Mouse (Mus musculus) lung, postnatal 0 days (tissue): ENCODE results near the gene Ctcf. TPM values are rescaled to one million over a fixed set of nuclear protein-coding genes. Genes with fewer than 3 reads are reported as not detected.

Experiments used
- ATAC-seq: fragments of 200-750 bp; cut with Nextera tagmentation; 2 replicates; pipeline ENCODE4 v1.8.0; 2017; ENCODE audit warnings: moderate library complexity
- DNase-seq: peaks from one replicate; pipeline ENCODE4 v3.0.0-alpha.2; 2016; ENCODE audit warnings: low spot score
- H3K27ac ChIP-seq: fragments of 300-500 bp; sonication (generic); 2 replicates; pipeline ENCODE4 v1.5.1; 2014; ENCODE audit warnings: antibody characterized with exemption, mild to moderate bottlenecking, low read length, mixed read lengths
- H3K27me3 ChIP-seq: fragments of 300-500 bp; sonication (generic); replicated peaks from 2 replicates; pipeline ENCODE4 v1.6.1; 2014; ENCODE audit warnings: low read length, mixed read lengths; ENCODE audit not compliant: insufficient read depth
- H3K36me3 ChIP-seq: fragments of 300-500 bp; sonication (generic); 2 replicates; pipeline ENCODE4 v1.6.1; 2014; ENCODE audit warnings: low read length, mixed read lengths; ENCODE audit not compliant: insufficient read depth
- H3K4me1 ChIP-seq: fragments of 300-500 bp; sonication (generic); 2 replicates; pipeline ENCODE4 v1.6.1; 2014; ENCODE audit warnings: antibody characterized with exemption, low read depth, low read length, mixed read lengths; ENCODE audit not compliant: insufficient read depth
- H3K4me2 ChIP-seq: fragments of 300-500 bp; sonication (generic); replicated peaks from 2 replicates; pipeline ENCODE4 v1.6.1; 2014; ENCODE audit warnings: low read depth, mild to moderate bottlenecking, low read length, moderate library complexity, mixed read lengths
- H3K4me3 ChIP-seq: fragments of 300-500 bp; sonication (generic); 2 replicates; pipeline ENCODE4 v1.5.1; 2014; ENCODE audit warnings: low read depth, low read length
- H3K9ac ChIP-seq: fragments of 300-500 bp; sonication (generic); replicated peaks from 2 replicates; pipeline ENCODE4 v1.6.1; 2014; ENCODE audit warnings: low read depth, mild to moderate bottlenecking
- H3K9me3 ChIP-seq: fragments of 300-500 bp; sonication (generic); 2 replicates; pipeline ENCODE4 v1.6.1; 2016; ENCODE audit warnings: low read length, mixed read lengths
- CTCF ChIP-seq: IDR thresholded peaks from 2 replicates; pipeline ENCODE4 v1.5.1; 2016; ENCODE audit warnings: antibody characterized with exemption, mild to moderate bottlenecking
- EP300 ChIP-seq: IDR thresholded peaks from 2 replicates; pipeline ENCODE4 v1.6.1; 2016; ENCODE audit warnings: antibody characterized with exemption, mild to moderate bottlenecking, control low read depth
- WGBS: fragments of 180-500 bp; shearing (Covaris S2); extraction: QIAGEN DNeasy Blood & Tissue Kit; methylation state at CpG from one replicate; pipeline ENCODE4 v1.1.7; 2014; 5-methylcytosine and 5-hydroxymethylcytosine counted together
- polyA plus RNA-seq: library from polyadenylated mRNA; unstranded; fragments of >200 nt; fragmentation: Nextera tagmentation; extraction: Ambion mirVana; gene quantifications from 2 replicates; pipeline ENCODE4 v1.2.1, GENCODE M21; 2015

Gene Ctcf
- polyA plus RNA-seq, 1 experiment from 2014 or later, result 73.6 TPM

DNA sequence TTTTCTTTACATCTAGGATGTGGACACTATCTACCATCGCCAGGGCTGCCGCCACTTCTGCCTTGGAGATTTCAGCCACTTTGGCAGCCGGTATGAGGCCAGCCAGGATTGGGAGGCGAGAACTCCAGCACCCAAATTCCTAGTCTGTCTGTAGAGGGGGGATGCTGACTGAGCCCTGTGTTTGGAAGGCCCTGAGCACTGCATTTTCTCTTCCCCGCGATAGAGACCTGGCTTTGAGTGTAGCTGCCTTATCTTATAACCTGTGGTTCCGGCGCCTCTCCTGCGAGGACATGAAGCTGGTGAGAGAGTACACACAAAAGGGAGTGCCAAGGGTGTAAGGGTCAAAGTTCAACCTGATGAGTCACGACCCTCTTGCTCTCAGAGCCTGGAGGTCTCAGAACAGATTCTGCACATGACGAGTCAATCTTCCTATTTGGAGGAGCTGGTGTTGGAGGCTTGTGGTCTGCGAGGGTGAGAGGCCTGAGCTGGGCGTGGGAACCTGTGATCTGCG is 51.9 kb downstream of the Ctcf start:
- TF ChIP-seq EP300, result no peak
- no peak for TF ChIP-seq CTCF
- no peak overlapping the region for H3K9ac ChIP-seq
- H3K9me3 ChIP-seq, result no peaks in the 10 kb centered on the region
- H3K4me1 ChIP-seq, result no peaks in the 10 kb centered on the region
- H3K27me3 ChIP-seq, result no peaks in the 10 kb centered on the region
- no peak for ATAC-seq
- H3K4me2 ChIP-seq, result no peak overlapping the region
- H3K36me3 ChIP-seq, result no peaks in the 10 kb centered on the region
- no peak overlapping the region for H3K27ac ChIP-seq
- no peak for DNase-seq
- no peak overlapping the region for H3K4me3 ChIP-seq
- WGBS, result 52% methylated on average over 14 of the region's 14 CpGs

DNA sequence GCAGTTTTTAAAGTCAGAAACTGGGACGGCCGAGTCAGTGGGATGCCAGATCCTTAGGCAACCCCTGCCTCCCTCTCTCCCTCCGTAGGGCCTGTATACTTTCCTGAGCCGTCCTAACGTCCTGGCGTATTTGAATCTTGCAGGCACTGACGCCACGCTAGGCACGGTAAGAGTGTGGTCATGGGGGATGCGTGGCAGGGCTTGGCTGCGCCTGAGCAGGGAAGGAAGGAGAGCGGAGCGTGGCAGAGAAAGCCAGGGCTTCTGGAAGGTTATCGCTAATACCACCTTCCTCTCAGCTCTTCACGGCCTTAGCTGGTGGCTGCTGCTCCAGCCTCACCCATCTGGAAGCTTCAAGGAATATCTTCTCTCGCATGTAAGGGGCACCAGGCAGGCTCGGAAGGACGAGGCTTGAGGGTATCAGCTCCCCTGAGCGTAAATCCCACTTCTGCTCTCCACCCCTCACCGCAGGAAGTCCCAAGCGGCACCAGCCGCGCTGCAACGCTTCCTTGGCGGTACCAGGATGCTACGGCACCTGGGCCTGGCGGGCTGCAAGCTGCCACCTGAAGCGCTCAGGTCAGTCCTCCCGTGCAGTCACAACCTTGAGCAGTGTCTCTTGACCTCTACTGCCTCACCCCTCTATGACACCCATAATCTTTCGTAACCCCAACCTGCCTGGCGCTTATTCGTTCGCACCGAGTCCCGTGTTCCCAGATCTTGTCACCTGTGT is 53.1 kb downstream of the Ctcf start:
- no peak for ATAC-seq
- H3K27ac ChIP-seq, result no peak overlapping the region
- no peaks in the 10 kb centered on the region for H3K9me3 ChIP-seq
- no peak overlapping the region for H3K9ac ChIP-seq
- H3K4me2 ChIP-seq, result no peak overlapping the region
- no peaks in the 10 kb centered on the region for H3K27me3 ChIP-seq
- H3K4me1 ChIP-seq, result peaks cover 6% of the 10 kb centered on the region; the same call in 1 of the 2 replicates
- no peaks in the 10 kb centered on the region for H3K36me3 ChIP-seq
- WGBS, result 63% methylated on average over 35 of the region's 35 CpGs
- DNase-seq, result no peak
- TF ChIP-seq CTCF, result no peak
- TF ChIP-seq EP300, result no peak
- no peak overlapping the region for H3K4me3 ChIP-seq

GRCm38 (mm10) chr8:105689983-105690360 is 53.6 kb downstream of the Ctcf start:
- no peaks in the 10 kb centered on the region for H3K9me3 ChIP-seq
- H3K4me2 ChIP-seq, result no peak overlapping the region
- no peak for DNase-seq
- TF ChIP-seq EP300 (no peak), CTCF (no peak)
- no peak overlapping the region for H3K9ac ChIP-seq
- ATAC-seq, result no peak
- no peaks in the 10 kb centered on the region for H3K36me3 ChIP-seq
- peaks cover 6% of the 10 kb centered on the region; the same call in 1 of the 2 replicates for H3K4me1 ChIP-seq
- WGBS, result 88% methylated on average over 9 of the region's 9 CpGs
- no peaks in the 10 kb centered on the region for H3K27me3 ChIP-seq
- H3K4me3 ChIP-seq, result no peak overlapping the region
- no peak overlapping the region for H3K27ac ChIP-seq

DNA sequence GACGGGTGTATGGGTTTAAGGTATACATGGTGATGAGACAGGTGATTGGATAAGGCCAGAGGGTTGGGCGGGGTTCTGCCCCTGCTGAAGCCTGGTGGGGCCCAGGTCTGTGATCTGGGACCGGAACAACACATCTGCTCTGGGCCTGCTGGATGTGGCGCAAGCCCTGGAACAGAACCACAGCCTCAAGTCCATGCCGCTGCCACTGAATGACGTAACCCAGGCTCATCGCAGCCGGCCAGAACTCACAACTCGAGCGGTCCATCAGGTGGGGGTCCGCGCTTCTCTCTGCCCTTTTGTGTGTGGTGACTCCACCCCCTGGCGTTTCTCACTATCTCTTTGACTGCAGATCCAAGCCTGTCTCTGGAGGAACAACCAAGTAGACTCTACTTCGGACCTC is 54.6 kb downstream of the Ctcf start:
- peaks cover 6% of the 10 kb centered on the region; the same call in 1 of the 2 replicates for H3K4me1 ChIP-seq
- H3K4me3 ChIP-seq, result no peak overlapping the region
- no peak overlapping the region for H3K9ac ChIP-seq
- WGBS, result 75% methylated on average over 12 of the region's 14 CpGs
- H3K27me3 ChIP-seq, result no peaks in the 10 kb centered on the region
- ATAC-seq (no peak), DNase-seq (no peak)
- H3K36me3 ChIP-seq, result no peaks in the 10 kb centered on the region
- TF ChIP-seq CTCF (no peak), EP300 (no peak)
- no peaks in the 10 kb centered on the region for H3K9me3 ChIP-seq
- H3K27ac ChIP-seq, result no peak overlapping the region
- no peak overlapping the region for H3K4me2 ChIP-seq

- H3K27me3 ChIP-seq, result no peaks in the 10 kb centered on the region
These were observed 56.2 kb downstream of the Ctcf start for GRCm38 (mm10) chr8:105692449-105693182.

GRCm38 (mm10) chr8:105693648-105694047 is 57.3 kb downstream of the Ctcf start:
- Histone ChIP-seq H3K4me2 (peak overlapping the region; percentile 85), H3K27ac (no peak overlapping the region), H3K4me1 (peaks cover 6% of the 10 kb centered on the region; the same call in 1 of the 2 replicates), H3K27me3 (no peaks in the 10 kb centered on the region), H3K36me3 (peaks cover 6% of the 10 kb centered on the region; the same call in 1 of the 2 replicates), H3K9me3 (no peaks in the 10 kb centered on the region), H3K9ac (no peak overlapping the region), H3K4me3 (peak overlapping the region; percentile 38)
- TF ChIP-seq CTCF (no peak), EP300 (no peak)
- 2% methylated on average over 20 of the region's 30 CpGs for WGBS
- peak; percentile 75 for ATAC-seq
- DNase-seq, result peak; percentile 59

More at GRCm38 (mm10) chr8:105692449-105693182, 56.2 kb downstream of the Ctcf start:
- Histone ChIP-seq H3K9ac (no peak overlapping the region), H3K4me3 (no peak overlapping the region), H3K4me2 (no peak overlapping the region), H3K36me3 (peaks cover 6% of the 10 kb centered on the region; the same call in 1 of the 2 replicates), H3K9me3 (no peaks in the 10 kb centered on the region), H3K4me1 (peaks cover 6% of the 10 kb centered on the region; the same call in 1 of the 2 replicates), H3K27ac (no peak overlapping the region)
- no peak for TF ChIP-seq CTCF
- no peak for TF ChIP-seq EP300
- 92% methylated on average over 11 of the region's 11 CpGs for WGBS
- ATAC-seq (no peak), DNase-seq (no peak)
